Mouse (Mus musculus) T-helper 1 cell (primary cell): ENCODE data around the gene Vmn2r43.
"Not testable (repeated sequence)": the region's sequence is repeated elsewhere in the genome, so short reads cannot be mapped to it uniquely, and the experiment has no call there.

Experiments
- in situ Hi-C: fragments of 300-600 bp; cut with MboI, MseI; formaldehyde crosslinking; loops from one replicate; pipeline ENCODE4 v1.15.1; 2025; ENCODE audit warnings: high pct_unique_total_duplicates

Gene Vmn2r43

GRCm38 (mm10) chr7:8260499-8260898 lies at the start of gene Vmn2r43:
Vmn2r43 (minus strand) TSS chr7:8260599.
- in situ Hi-C loops = loop anchor here (10.0 kb wide), 1 partner anchor 746 kb away; no protein-coding TSS in a partner anchor

- in situ Hi-C loops = not testable (repeated sequence)
These were observed 60.2 kb downstream of the Vmn2r43 start, which contains the start of gene Vmn2r42 for GRCm38 (mm10) chr7:8200220-8200619. Vmn2r42 (minus strand) TSS chr7:8200320.
